Mouse (Mus musculus): Measurements from ENCODE around the gene Gm11437.

DNA sequence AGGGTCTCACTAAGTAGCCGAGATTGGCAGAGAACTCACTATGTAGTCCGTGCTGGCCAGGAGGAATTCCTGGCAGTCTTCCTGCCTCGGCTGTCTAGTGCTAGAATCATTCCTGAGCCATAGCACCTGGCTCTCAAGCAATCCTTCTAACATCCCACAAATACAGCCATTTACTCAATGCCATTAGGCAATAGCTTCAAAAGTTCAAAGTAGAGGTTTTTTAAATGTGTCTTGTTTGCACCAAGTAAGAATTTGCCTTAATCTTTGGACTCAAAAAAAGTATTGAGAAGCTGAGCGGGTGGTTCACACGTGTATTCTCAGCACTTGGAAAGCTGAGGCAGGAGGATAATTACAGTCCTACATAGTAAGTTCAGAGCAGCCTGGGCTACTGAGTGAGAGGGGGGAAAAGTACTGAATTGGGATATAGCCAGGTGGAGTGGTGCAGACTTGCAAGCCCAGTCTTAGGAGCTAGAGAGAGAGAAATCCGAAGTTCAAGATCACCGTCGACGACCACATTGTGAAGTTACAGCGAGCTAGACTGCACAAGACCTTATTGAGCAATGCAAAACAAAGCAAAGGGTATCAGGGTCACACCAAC lies 22.0 kb downstream of the Gm11437 start:
- TF ChIP-seq MAFK (IDR thresholded peaks at IDR 0.05; ENCODE audit: insufficient read depth, low read depth, low read length) (no peak), ZNF384 (IDR thresholded peaks at IDR 0.05; ENCODE audit: low read depth, low read length) (no peak), ZC3H11A (IDR thresholded peaks at IDR 0.05; ENCODE audit: borderline replicate concordance, low read depth, low read length) (no peak), CHD2 (IDR thresholded peaks at IDR 0.05; ENCODE audit: low read depth, low read length) (no peak), HCFC1 (IDR thresholded peaks at IDR 0.05; ENCODE audit: borderline replicate concordance, insufficient read depth, low read length) (no peak)

All from ES-E14 (cell line).